Mouse (Mus musculus) adipocyte (in vitro differentiated cells): ENCODE results near the gene Spint4.
"Not testable (repeated sequence)": the region's sequence is repeated elsewhere in the genome, so short reads cannot be mapped to it uniquely, and the experiment has no call there.

Experiments used
- DNase-seq: peaks from one replicate; pipeline ENCODE4 v3.0.0-alpha.2; 2016; ENCODE audit warnings: low spot score

The Spint4 gene

GRCm38 (mm10) chr2:164698201-164698600 is at the start of gene Spint4:
TSS of gene Spint4 (plus strand) at chr2:164698501.
- DNase-seq: no peak

GRCm38 (mm10) chr2:164655858-164656257 is 42.4 kb upstream of the Spint4 start, which contains the start of gene Wfdc10:
TSS of gene Wfdc10 (plus strand) at chr2:164656046.
- DNase-seq: no peak

- no peak for DNase-seq
Measured at GRCm38 (mm10) chr2:164656483-164656882, 41.8 kb upstream of the Spint4 start, which contains the start of gene Wfdc9. TSS of gene Wfdc9 (minus strand) at chr2:164656583.

GRCm38 (mm10) chr2:164664851-164665250 is 33.5 kb upstream of the Spint4 start:
- peak; percentile 6 for DNase-seq

GRCm38 (mm10) chr2:164670261-164670660 is 28.0 kb upstream of the Spint4 start:
- no peak for DNase-seq

- DNase-seq: no peak
Measured at GRCm38 (mm10) chr2:164670938-164671337, 27.4 kb upstream of the Spint4 start.

- DNase-seq: no peak
Measured at GRCm38 (mm10) chr2:164673987-164674386, 24.3 kb upstream of the Spint4 start, which contains the start of gene Wfdc11. TSS of gene Wfdc11 (minus strand) at chr2:164674087.

GRCm38 (mm10) chr2:164676103-164676502 is 22.2 kb upstream of the Spint4 start:
- no peak for DNase-seq

GRCm38 (mm10) chr2:164676916-164677685 is 21.2 kb upstream of the Spint4 start:
- no peak for DNase-seq

GRCm38 (mm10) chr2:164678848-164679625 is 19.3 kb upstream of the Spint4 start:
- peak; percentile 55 for DNase-seq

- DNase-seq: no peak
Measured at GRCm38 (mm10) chr2:164679906-164680305, 18.4 kb upstream of the Spint4 start.

GRCm38 (mm10) chr2:164684807-164685206 is 13.5 kb upstream of the Spint4 start, which contains the start of gene Wfdc13:
TSS of gene Wfdc13 (plus strand) at chr2:164685107.
- no peak for DNase-seq

- DNase-seq: no peak
Measured at GRCm38 (mm10) chr2:164700959-164701358, 2.7 kb downstream of the Spint4 start.

GRCm38 (mm10) chr2:164701761-164702160 is 3.5 kb downstream of the Spint4 start:
- DNase-seq: no peak

- DNase-seq: no peak
Measured at GRCm38 (mm10) chr2:164704235-164704634, 5.9 kb downstream of the Spint4 start.

- DNase-seq: no peak
Measured at GRCm38 (mm10) chr2:164705328-164705727, 7.0 kb downstream of the Spint4 start.

- no peak for DNase-seq
Measured at GRCm38 (mm10) chr2:164705991-164706390, 7.7 kb downstream of the Spint4 start.

GRCm38 (mm10) chr2:164715005-164715404 is 16.7 kb downstream of the Spint4 start, which contains the start of gene Spint5:
TSS of gene Spint5 (plus strand) at chr2:164715305.
- no peak for DNase-seq

GRCm38 (mm10) chr2:164716194-164716786 is 18.0 kb downstream of the Spint4 start:
- DNase-seq: not testable (repeated sequence)

- DNase-seq: no peak
Measured at GRCm38 (mm10) chr2:164723276-164723675, 25.0 kb downstream of the Spint4 start.

GRCm38 (mm10) chr2:164725895-164726619 is 27.8 kb downstream of the Spint4 start:
- DNase-seq: peak; percentile 81

- DNase-seq: no peak
Measured at GRCm38 (mm10) chr2:164731719-164732118, 33.4 kb downstream of the Spint4 start.
